Mouse (Mus musculus) cerebellum, adult (tissue): ENCODE data around the gene Uchl3.

ENCODE experiments used
- ATAC-seq: cut with Nextera tagmentation; 2 replicates; pipeline ENCODE4 v1.9.2; 2017; ENCODE audit warnings: mild to moderate bottlenecking, moderate library complexity, mixed read lengths; ENCODE audit not compliant: insufficient number of reproducible peaks, low FRiP score, low TSS enrichment

Gene Uchl3

GRCm38 (mm10) chr14:101653581-101654525 is at the start of gene Uchl3:
Gene Uchl3 (plus strand): TSS chr14:101653967.
- ATAC-seq, result peak; percentile 89

- no peak for ATAC-seq
Observed at GRCm38 (mm10) chr14:101605843-101606242, 47.9 kb upstream of the Uchl3 start.

GRCm38 (mm10) chr14:101607631-101608518 is 45.9 kb upstream of the Uchl3 start:
- peak; percentile 2; the same call in 1 of the 2 replicates for ATAC-seq

GRCm38 (mm10) chr14:101608519-101609368 is 45.0 kb upstream of the Uchl3 start, which contains the start of gene Tbc1d4:
Gene Tbc1d4 (minus strand): TSS chr14:101609191.
- ATAC-seq, result peak; percentile 92

GRCm38 (mm10) chr14:101610701-101611100 is 43.1 kb upstream of the Uchl3 start:
- no peak for ATAC-seq

GRCm38 (mm10) chr14:101613206-101613605 is 40.6 kb upstream of the Uchl3 start:
- ATAC-seq, result no peak

- ATAC-seq, result no peak
Observed at GRCm38 (mm10) chr14:101616178-101616577, 37.6 kb upstream of the Uchl3 start.

- ATAC-seq, result no peak
Observed at GRCm38 (mm10) chr14:101617680-101618079, 36.1 kb upstream of the Uchl3 start.

- no peak for ATAC-seq
Observed at GRCm38 (mm10) chr14:101630548-101630947, 23.2 kb upstream of the Uchl3 start.

GRCm38 (mm10) chr14:101635765-101636164 is 18.0 kb upstream of the Uchl3 start:
- no peak for ATAC-seq

- no peak for ATAC-seq
Observed at GRCm38 (mm10) chr14:101637381-101637780, 16.4 kb upstream of the Uchl3 start.

- peak; percentile 98 for ATAC-seq
Observed at GRCm38 (mm10) chr14:101640153-101640843, 13.5 kb upstream of the Uchl3 start, which contains the start of gene Commd6. Gene Commd6 (minus strand): TSS chr14:101640686.

- ATAC-seq, result no peak
Observed at GRCm38 (mm10) chr14:101644948-101645347, 8.8 kb upstream of the Uchl3 start.

- ATAC-seq, result no peak
Observed at GRCm38 (mm10) chr14:101650551-101650950, 3.2 kb upstream of the Uchl3 start.

- no peak for ATAC-seq
Observed at GRCm38 (mm10) chr14:101652571-101652970, 1.2 kb upstream of the Uchl3 start.

GRCm38 (mm10) chr14:101654526-101654909 is 751 bp downstream of the Uchl3 start:
- ATAC-seq, result no peak

GRCm38 (mm10) chr14:101656307-101656706 is 2.5 kb downstream of the Uchl3 start:
- no peak for ATAC-seq

- ATAC-seq, result no peak
Observed at GRCm38 (mm10) chr14:101661654-101662412, 8.1 kb downstream of the Uchl3 start.

GRCm38 (mm10) chr14:101664274-101664673 is 10.5 kb downstream of the Uchl3 start:
- no peak for ATAC-seq
